Mouse (Mus musculus): ENCODE results near the gene Olfr1424.

DNA sequence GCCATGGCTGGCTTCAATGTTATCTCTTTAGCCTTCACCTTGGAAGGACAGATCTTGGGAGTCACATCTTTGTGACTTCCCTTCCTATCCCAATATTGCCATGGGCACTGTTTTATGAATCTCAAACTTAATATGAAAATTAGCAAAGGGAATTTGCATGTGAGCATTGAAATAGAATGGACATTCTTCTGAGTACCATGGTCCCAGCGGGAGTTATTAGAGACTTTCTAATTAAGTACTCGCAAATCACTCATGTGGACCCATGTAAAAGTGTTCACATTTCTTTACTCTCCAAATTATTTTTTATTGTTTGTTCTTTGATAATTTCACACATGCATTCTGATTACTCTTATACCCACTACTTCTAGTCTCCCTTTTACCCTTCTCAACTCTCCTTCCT is 40.8 kb upstream of the Olfr1424 start, which contains the start of gene Olfr1427:
- TF ChIP-seq CTCF (IDR thresholded peaks at IDR 0.05; ENCODE audit: low read depth, low read length) (no peak), POLR2A (IDR thresholded peaks at IDR 0.05; ENCODE audit: insufficient read depth, low read length) (no peak)

Data from ES-Bruce4 (cell line).